Mouse (Mus musculus) heart, adult 18-20 months (tissue): ENCODE results near the gene Mpi. TPM values are rescaled to one million over a fixed set of nuclear protein-coding genes. Genes with fewer than 3 reads are reported as not detected.

Experiments used
- total RNA-seq, 2 experiments: library from RNA; stranded (reverse); gene quantifications; 2 replicates each; pipeline ENCODE4 v1.2.3; 2021

Gene Mpi
- total RNA-seq, 2 experiments from 2014 or later, result 118 to 140 TPM

Other genes starting within 250 kb of the Mpi start
- gene Ppcdc, start 112.6 kb downstream of the Mpi start, total RNA-seq, result 1 to 10 TPM; 7.8 to 8.6 TPM
- gene Scamp5, start 84.7 kb downstream of the Mpi start, total RNA-seq, result 1 to 10 TPM; 5.7 TPM
- 1 to 10 TPM in 1 of 2 experiments, under 1 TPM in 1; 0.92 to 2.0 TPM for gene Rpp25, start 48.7 kb downstream of the Mpi start, total RNA-seq
- gene Cox5a, start 31.5 kb downstream of the Mpi start, total RNA-seq, result 1,000 to 10,000 TPM; 2,577 to 2,715 TPM
- gene Fam219b, start 15.2 kb downstream of the Mpi start, total RNA-seq, result 1 to 10 TPM; 8.1 to 9.2 TPM
- 10 to 100 TPM; 24.2 to 28.5 TPM for gene Scamp2, start 8.2 kb upstream of the Mpi start, total RNA-seq
- gene Ulk3, start 36.7 kb upstream of the Mpi start, total RNA-seq, result 1 to 10 TPM; 8.6 to 9.3 TPM
- gene Cplx3, start 53.5 kb upstream of the Mpi start, total RNA-seq, result not detected
- gene Lman1l, start 68.0 kb upstream of the Mpi start, total RNA-seq, result under 1 TPM; 0.15 to 0.23 TPM
- 10 to 100 TPM; 23.7 to 30.6 TPM for gene Csk, start 100.9 kb upstream of the Mpi start, total RNA-seq
- not detected for gene Cyp1a2, start 130.9 kb upstream of the Mpi start, total RNA-seq
- under 1 TPM; 0.15 to 0.39 TPM for gene Cyp1a1, start 135.2 kb upstream of the Mpi start, total RNA-seq
- gene Edc3, start 155.8 kb upstream of the Mpi start, total RNA-seq, result 1 to 10 TPM; 4.7 to 6.6 TPM
- gene Clk3, start 213.1 kb upstream of the Mpi start, total RNA-seq, result 10 to 100 TPM; 21.3 to 29.0 TPM